Mouse (Mus musculus): ENCODE measurements around the gene Crygd.
"Not testable (repeated sequence)": the region's sequence is repeated elsewhere in the genome, so short reads cannot be mapped to it uniquely, and the experiment has no call there.

DNA sequence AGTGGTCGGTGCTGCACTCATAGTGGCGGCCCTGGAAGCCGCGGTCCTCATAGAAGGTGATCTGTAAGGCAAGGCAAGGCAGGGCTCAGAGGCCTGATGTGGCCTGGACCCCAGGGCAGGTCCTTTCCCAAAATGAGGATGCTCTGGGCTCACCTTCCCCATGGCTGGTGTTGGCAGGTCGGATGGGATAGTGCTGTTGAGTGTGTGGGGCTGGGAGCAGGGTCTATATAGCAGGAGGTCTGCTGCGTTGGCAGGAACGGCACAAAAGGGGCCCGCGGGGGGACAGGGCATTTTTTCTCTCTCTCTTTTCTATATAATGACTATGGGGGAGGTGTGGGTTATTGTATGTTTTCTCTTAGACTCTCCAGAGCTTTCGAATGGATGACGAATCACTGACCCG lies 12.3 kb downstream of the Crygd start, which contains the start of gene Cryge:
- not testable (repeated sequence) for TF ChIP-seq CTCF (IDR thresholded peaks at IDR 0.05; ENCODE audit: low read depth, low read length); POLR2A (IDR thresholded peaks at IDR 0.05; ENCODE audit: borderline replicate concordance, low read depth, low read length)
